Mouse (Mus musculus) adrenal gland, postnatal 14 days (tissue): Measurements from ENCODE around the gene Inhbc. TPM values are rescaled to one million over a fixed set of nuclear protein-coding genes. Genes with fewer than 3 reads are reported as not detected.

Experiments used
- DNase-seq: peaks from one replicate; pipeline ENCODE4 v3.0.0; 2021; ENCODE audit warnings: mixed read lengths
- total RNA-seq: library from RNA; stranded (reverse); gene quantifications from 2 replicates; pipeline ENCODE4 v1.2.3, GENCODE M21; 2021

Inhbc gene
- total RNA-seq, 1 experiment from 2014 or later: 14.4 TPM

DNA sequence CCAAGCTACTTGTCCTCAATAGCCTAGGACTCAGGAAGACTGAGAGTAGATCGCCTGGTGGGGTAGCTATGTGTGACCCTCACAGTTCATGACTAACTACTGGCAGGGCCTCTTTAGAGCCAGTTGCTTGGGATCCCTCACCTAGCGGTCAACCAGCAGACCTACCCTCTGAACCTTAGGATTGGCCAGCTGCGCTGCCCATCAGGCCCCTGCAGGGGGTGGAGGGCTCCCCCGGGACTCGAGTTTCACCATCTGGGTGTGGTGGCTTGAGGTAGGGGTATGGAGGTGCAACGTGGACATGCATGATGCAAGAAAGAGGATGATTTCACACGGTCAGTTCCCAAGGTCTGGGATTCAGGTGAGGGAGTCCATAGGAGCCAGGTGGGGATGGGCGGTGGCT is 18.5 kb downstream of the Inhbc start:
- no peak for DNase-seq

DNA sequence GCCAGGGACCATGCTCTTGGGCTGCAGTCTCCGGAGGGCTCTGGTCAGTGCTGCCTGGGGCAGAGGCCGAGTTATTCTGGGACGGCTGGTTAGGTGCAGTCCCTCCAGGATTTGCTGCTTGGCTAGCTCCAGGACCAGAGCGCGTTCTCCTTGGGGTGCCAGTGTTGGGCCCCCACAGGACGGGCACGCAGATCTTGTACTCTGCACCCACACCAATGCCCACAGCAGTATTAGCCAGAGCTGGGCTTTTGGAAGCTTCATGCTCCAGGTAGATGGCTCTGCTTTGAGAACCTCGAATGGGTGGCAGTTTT is 19.0 kb downstream of the Inhbc start:
- no peak for DNase-seq

DNA sequence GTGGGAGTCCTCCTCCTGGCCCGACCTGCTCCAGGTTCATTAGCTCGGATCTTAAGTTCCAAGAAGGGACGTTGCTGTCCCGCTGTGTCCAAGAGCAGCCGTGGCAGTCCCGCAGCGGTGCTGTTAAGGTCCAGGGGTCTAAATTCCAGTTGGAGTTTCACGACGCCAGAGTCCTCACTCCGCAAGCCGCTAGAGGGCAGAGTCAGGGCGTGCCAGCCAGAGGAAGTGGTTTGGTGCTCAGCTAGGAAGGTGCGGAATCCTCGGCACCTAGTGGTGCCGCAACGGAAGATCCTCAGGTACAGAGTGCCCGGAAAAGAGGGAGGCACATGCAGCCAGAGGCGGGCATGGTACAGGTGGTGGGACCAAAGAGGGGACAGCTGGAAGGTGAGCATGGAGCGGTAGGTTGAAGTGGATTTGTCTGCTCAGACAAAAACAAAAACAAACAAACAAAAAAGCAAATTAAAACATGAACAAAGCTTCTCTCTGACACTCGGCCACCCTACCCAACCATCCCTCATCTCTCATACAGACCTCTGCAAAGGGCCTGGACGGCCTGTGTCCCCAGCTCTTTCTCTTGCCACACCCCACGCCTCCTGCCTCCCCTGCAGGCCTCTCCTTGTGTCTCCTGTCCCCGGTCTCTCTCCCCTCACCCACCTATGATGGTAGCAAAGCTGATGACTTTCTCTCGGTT is 19.5 kb downstream of the Inhbc start:
- DNase-seq: peak; percentile 81

DNA sequence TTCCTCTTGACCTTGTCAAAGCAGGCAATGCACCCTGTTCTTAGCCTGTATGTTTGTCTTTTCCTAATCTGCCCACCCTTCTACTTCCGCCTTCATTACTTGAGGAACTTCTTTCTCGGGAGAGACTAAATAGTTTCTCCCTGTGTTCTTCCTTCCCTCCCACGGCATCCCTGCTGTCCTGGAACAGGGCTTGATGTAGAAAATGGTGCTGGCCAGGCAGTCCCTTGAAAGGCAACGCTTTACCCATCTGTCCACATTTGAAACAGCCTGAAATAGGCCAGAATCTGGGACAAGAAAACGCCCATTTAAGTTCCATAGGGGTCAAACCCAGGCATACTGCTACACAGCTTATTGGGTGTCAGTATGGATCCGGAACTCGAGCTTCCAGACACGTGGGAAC is 20.4 kb downstream of the Inhbc start:
- no peak for DNase-seq

DNA sequence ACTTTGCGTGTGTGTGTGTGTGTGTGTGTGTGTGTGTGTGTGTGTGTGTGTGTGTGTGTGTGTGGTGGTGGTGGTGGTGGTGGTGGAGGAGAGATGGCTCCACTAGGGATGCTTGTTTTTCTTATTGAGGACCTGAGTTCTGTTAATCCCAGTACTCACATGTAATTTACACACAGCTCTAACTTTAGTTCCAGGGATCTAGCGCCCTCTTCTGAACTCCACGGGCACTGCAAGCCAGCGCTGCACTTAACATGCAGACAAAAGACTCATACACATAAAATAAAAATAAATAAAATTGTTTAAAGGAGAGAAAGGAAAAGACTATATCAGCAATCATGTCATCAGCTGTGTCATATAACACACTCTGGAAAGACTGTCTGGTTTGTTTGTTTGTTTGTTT is 21.3 kb downstream of the Inhbc start:
- peak; percentile 50 for DNase-seq

DNA sequence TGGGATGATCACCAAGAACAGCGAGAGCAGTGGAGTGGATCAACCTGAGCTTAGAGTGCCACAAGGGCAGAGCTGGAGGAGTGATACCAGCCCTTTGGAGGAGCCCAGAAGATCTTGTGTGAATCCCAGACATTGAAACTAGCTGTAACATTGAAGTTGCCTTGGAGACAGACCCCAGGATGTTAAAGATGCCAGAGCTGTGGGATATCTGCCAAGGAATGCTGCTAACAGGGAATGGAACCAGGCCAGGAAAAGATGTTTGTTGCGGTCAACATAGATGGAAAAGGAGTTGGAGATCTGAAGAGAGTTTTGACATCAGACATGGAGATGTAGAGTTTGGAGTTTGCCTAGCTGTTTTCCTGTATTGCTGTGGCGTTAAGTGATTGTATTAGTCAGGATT is 24.1 kb downstream of the Inhbc start:
- DNase-seq: no peak

DNA sequence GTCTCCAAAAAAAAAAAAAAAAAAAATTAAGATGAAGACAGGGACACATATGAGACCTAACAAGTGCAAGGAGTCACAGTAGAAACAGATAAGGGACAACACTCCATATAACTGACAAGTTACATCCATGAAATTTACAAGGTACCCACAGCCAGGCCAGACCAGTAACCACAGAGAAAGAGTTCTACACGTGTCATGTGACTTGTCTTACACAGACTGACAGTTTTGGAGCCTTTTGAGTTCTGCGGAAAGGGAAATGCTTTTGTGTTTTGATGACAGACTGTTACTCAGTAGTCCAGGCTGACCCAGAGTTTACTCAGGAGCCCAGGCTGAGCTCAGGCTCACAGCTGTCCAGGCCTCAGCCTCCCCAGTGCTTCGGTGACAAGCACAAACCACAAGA is 27.2 kb downstream of the Inhbc start:
- DNase-seq: no peak

DNA sequence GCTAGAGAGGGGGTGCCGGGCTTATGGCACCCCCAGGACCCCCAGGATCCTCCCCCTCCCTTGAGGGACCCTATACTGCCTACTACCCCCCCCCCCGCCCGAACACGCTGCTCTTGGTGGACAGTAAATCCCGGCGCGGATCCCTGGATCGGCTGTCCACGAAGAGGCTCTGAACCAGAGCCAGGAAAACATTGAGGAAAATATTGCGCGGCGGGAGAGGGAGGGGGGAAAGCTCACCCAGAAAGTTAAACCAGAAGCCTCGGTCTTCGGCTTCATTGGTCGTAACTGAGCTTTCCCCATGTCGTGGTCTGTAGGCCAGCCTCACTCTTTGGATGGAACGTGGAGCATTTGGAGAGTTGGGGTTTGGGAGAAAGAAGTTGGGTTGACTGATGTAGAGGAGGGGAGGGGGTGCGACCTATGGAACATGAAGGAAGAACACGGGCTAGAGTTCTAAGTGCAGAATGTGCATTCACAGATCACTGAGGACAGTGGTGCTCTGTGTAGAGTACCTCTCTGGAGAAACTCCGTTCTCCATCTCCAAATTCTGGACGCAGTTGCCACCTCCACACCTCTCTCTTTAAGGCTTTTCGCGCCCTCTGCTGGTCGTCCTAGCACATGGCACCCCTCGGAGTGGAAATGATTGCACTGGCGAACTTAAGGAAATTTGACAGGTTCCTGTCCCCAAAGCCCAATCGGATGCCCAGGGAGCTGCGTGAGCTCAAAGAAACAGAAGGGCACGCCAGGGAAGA is 28.2 kb downstream of the Inhbc start, which contains the start of gene Gli1:
Gene Gli1, minus strand, starts transcription at position 84 of the 749 bp plus-strand sequence.
- DNase-seq: peak; percentile 92

DNA sequence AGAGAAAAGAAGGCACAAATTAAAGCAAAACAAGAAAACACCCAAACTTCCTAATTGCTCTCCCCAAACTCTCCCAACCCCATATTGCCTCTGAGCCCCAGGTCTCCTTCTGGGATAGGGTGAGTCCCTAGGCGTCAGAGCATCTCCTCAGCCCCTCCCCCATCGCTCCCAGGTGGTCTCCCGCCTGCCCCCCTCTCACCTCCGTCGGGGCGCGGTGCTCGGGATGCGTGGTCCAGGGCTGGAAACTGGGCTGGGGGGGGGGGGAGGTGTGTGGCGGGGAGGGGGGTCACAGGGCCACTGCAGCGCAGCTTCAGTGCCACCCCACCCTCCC is 28.9 kb downstream of the Inhbc start:
- DNase-seq: no peak

DNA sequence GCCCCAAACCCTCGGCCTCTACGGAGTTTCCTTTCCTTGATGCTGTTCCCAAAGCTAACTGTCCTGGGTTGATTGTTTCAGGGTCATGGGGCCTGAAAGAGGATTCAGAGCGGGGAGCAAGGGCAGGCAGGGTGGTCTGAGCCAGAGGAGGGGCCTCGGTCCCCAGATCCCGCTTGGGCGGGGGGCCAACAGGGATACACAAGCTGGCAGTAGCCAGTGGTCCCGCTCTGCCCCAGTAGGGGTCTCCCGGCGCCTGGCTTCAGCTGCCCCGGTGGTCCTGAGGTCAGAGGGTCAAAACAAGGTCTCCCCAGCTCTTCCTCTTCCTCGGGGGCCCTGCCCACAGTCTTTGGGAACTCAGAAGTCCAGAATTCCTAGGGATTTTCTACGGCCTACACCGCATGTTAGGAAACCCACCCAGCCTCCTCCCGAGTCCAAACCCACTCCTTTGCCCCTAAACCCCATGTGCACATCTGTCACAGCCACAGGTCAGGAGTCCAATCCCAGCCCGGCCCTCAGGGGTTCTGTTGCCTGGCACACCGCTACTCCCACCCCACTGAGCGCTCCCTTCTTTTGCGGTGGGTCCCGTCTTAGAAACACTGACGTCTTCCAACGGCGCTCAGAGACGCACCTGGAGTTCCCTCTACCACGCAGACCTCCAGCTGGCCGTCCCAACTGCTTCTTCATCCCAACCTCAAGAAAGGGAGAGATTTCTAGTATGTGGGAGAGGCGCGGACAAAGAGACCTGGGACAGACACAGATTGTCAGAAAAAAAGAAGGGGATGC is 29.5 kb downstream of the Inhbc start:
- DNase-seq: no peak

DNA sequence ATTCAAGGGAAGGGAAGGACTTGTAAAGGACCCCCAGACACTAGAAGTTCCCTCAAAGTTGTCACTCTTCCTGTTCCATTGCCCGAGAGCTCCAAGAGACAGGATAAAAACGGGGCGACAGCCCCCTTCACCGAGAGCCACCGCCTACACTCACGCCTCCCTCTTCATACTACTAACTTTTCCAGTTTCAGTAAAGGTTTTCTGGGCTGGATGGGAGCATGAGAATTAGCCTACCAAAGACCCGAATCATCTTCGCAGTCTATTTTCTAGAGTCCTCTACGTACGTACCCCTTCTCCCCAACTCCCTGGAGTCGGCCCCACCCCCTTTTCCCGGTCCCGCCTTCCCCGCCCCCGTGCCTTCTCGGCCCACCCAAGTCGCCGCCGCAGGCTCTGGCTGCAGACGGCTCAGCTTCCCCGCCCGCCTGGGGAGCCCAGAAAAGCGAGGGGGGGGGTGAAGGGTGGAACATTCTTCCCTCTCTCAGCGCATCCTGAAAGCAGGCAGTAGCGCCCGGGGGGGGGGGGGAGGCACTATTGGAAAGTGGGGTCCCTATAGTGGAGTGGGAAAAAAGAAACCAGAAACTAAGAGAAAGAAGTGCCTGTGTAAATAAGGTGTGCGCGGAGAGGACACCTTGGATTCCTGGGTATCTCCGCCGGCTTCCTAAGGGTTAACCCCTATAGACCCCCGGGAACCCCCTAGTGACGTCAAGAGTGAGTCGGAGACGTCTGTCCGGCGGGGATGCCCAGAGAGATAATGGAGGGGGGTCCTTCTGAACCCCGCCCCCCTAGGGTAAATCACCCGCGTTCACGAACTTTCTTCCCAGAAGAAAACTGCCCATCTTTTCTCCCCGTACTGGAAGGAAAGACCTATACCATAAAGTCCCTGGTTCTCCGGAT is 30.3 kb downstream of the Inhbc start:
- DNase-seq: peak; percentile 68

DNA sequence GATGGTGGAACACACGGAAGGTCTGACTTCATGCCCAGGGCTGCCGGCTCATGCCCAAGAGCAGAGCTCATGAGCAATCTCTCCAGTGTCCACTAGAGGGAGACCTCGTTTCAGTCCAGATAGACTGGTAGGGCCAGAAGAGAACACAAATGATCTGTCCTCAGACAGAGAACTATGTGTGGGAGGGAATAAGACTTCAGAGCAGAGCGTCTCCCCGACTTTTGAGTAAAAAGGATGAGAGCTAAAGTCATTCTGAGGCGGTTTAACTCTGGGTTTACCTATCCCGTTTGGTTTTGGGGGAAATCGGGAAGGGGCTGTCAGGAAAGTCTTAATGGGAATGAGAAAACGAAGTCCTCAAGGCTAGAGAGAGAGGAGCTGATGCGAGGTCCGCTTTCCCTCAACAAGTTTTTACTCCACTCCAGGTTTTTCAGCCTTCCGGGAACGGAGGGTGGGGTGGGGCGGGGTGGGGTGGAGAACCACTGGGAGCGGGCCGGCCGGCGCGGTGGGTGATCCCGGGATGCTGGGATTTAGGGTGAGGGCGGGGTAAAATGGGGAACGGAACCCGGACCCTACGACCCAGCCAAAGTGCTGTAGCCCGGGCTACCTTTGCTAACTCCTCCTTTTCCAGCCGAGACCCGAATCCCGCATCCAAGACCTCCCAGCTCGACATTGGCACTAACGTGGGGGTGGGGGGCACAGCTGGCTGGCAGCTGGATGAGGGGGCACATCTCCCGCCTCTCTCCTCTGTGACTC is 31.1 kb downstream of the Inhbc start:
- DNase-seq: peak; percentile 91

DNA sequence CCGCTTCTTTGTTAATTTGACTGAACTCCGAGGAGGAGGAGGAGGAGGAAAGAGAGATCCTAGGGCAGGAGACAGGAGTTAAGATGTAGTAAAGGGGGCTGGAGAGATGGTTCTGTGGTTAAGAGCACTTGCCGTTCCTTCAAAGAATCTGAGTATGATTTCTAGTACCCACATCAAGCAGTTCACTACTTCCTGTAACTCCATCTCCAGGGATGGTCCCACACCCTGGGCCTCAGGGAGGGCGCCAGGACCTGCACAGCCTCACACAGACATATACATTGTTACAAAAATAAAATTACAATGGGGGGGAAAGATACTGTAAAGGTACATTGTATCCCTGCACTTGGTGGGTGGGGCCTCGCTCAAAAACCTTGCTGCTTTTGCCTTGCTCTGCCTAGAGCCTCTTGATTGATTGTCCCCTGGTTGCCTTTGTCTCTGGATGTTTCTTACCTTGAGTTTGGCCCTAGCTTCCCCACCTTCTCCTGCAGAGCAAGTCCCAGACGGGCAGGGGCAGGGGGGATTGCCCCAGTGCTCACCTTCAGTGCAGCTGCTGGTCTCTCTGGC is 32.6 kb downstream of the Inhbc start:
- no peak for DNase-seq

DNA sequence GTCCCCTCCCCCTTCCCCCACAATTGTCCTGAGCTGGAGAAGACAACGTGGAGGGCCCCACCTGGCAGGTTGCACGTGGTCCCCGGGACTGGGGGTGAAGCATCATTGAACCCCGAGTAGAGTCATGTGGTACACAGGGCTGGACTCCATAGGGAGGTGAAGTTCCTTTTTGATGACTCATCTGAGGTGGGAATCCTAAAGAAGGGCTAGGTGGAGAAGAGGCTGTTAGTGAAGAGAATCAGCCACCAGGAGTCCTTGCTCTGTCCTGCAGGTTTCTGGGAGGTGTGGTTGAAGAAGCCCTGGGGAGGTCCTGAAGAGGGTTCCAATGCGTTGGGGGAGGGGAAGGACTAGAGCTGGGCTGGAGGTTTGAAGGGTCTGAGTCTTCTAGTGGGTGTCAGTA is 33.3 kb downstream of the Inhbc start:
- DNase-seq: no peak

DNA sequence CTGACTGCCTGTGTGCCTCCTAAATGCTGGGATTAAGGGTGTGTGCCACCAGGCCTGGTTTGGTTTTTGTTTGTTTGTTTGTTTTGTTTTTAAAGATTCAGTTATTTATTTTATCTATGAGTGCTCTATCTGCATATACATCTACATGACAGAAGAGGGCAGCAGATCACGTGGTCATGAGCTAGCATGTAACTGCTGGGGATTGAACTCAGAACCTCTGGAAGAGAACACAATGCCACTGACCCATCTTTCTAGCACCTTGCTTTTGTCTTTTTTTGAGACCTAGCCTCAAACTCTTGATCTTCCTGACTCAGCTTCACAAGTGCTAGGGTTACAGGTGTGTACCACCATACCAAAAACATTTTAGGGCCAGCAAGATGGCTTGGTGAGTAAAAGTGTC is 35.0 kb downstream of the Inhbc start:
- DNase-seq: no peak

DNA sequence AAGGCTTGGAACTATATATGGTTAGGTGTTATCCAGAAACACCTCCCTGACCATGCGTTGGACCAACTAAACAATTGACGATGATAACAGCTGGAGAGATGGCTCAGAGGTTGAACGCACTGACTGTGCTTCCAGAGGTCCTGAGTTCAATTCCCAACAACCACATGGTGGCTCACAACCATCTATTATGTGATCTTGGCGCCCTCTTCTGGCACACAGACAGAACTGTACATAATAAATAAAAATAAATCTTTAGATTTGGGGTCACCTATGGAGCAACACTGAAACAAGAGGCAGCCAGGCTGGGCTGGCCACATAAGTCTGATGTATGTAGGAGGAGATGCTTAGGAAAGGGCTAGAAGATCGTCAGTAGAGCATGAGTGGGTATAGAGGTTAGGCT is 37.1 kb downstream of the Inhbc start:
- no peak for DNase-seq

DNA sequence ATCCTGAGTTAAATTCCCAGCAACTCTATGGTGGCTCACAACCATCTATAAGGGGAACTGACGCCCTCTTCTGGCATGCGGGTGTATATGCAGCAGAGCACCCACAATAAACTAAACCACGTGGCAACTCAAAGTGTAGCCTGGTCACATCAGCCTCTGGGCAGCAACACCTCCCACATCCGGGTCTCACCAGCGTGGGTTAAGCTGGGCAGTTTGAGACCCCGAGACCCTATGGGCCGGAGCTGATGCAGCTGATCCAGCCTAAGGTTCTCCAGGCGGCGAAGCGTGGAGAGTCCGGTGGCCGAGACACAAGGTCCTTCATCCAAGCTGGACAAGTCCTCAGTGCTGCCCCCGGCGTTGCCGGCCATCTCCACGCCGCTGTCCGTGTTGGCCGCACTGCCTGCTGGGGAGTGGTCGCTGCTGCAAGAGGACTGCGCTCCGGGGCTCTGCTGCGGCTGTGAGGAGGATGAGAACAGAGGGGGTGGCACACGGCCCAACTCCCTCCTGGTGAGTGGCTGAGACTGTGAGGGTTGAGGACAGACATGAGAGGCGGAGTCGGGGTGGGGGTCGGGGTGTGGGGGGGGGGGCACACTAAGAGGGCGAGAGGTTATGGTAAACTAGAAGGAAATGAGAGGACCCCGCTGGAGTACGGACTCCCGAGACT is 37.9 kb downstream of the Inhbc start:
- DNase-seq: no peak

DNA sequence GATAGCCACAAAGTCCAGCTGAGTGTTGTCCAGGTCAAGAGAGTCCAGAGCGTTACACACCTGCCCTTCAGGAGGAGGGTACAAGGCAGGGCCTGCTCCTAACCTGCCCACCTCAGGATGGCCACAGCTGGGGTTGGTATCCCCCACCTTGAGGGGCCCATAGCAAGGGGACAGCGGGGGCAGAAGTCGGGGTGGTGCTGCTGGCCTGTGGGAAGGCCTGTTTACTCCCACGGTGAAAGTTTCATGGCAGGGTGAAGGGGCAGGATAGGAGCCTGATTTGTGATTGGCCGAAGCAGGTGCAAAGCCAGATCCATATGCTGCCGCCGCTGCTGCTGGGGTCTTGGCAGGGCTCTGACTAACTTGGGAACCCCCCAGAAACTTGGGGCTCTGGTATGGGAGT is 40.0 kb downstream of the Inhbc start:
- DNase-seq: no peak

DNA sequence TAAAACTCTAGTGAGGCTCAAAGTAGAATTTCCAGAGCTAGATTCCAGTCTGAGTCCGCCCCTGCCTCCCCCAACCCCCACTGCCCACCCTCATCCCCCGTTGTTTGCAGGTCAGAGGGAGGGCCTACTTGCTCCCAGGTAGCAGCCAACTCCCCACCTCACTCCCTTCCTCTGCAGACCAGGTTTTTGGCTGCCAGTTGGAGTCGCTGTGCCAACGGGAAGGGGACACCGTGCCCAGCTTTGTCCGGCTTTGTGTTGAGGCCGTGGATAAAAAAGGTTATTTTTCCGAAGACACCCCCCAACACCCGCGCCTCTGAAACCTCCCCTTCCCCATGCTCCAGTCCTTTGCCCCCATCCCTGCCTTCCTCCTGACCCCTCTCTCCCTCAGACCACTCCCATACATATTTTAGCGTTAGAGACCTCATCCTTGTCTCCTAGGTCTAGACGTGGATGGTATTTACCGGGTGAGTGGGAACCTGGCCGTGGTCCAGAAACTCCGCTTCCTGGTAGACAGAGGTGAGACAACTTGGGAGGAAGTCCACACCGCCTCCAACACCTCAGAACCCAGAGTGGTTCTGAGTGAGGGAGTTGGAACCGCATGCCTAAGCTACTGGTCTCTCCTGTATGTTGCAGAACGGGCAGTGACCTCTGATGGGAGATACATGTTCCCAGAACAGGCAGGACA is 42.6 kb downstream of the Inhbc start:
- no peak for DNase-seq

DNA sequence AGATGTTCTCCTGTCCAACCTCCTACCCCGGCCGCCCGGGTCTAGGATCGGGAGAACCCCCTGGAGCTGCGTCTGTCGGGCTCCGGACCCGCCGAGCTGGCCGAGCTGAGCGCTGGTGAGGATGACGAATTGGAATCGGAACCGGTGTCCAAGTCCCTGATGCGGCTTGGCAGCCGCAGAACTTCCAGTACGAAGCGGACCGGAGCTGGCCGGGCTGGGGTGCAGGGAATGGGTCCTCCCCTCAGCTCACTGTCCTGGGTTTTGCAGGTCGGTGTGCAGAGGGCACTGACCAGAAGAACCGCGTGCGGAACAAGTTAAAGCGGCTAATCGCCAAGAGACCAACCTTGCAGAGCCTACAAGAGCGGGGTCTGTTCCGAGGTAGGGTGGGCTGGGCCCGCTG is 43.4 kb downstream of the Inhbc start:
- peak; percentile 52 for DNase-seq
